Comparison of ENCODE assay signal across 1 mouse cellular context in the genomic region with DNA sequence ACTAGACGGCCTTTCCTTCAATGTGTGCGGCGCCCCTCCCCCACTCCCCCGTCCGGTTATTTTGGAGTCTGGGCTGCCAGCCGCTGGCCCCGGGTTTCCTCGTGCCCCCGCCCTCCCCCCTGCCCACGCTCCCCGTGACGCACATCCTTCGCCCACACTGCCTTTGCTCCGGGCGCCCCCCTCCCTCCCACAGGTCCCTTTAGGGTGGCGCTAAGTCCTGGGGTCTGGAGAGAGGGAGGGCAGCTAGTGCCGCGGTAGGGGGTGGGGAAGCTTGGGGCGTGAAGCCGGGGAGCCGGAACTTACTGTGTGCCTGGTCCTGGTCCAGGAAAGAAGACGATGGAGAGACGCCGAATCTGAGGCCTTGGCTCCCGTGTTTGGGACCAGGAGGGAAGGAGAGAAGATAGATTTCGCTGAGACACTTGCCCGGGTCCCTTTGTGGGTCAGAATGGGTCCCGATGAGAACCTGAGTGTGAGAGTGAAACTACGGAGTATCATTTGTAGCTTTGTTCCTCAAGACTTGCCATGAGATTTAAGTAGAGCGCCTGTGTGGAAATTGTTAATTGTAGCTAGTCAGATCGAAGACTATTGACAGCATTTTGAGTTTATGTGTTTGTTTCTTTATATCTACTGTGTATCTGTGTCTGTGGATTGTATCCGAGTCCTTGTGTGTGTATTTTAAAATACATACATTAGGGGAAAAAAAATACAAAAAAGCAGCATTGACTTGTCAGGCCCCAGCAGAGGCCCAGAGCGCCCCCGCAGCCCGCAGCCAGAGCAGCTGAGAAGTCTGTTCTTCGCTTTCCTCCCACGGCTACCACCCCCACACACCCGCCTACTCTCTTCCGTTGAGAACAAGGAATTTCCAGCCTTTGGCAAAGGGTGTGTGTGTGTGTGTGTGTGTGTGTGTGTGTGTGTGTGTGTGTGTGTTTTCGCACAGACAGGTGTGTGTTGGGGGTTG.
TF ChIP-seq lines count a peak whose summit lies in the region.

A gene (minus strand): TSS at position 476 of the 958 bp plus-strand sequence.

TF ChIP-seq in CH12.LX, 34 proteins besides CTCF, POLR2A, EP300 and RAD21 (continued from another document):
- peak; percentile 52; the same call in 1 of the 2 replicates for TF ChIP-seq MXI1 (IDR thresholded peaks at IDR 0.05; ENCODE audit: low read depth, low read length)
- no peak for TF ChIP-seq RCOR1 (conservative IDR thresholded peaks at IDR 0.05; ENCODE audit: low read depth, low read length)
- TF ChIP-seq ZNF384 (IDR thresholded peaks at IDR 0.05; ENCODE audit: low read depth, low read length), result peak; percentile 70; the same call in 1 of the 2 replicates
- TF ChIP-seq SIN3A (IDR thresholded peaks at IDR 0.05; ENCODE audit: low read length), result no peak
- TF ChIP-seq KAT2A (IDR thresholded peaks at IDR 0.05; ENCODE audit: insufficient replicate concordance, low read length), result 0 out of 2 replicates have a peak, but pooled peaks have one; percentile 27
- TF ChIP-seq GABPA (IDR thresholded peaks at IDR 0.05; ENCODE audit: insufficient replicate concordance, low read depth, low read length), result no peak
- TF ChIP-seq ELF1 (IDR thresholded peaks at IDR 0.05; ENCODE audit: low read depth, low read length), result peak; percentile 45
- no peak for TF ChIP-seq MAFK (IDR thresholded peaks at IDR 0.05; ENCODE audit: insufficient replicate concordance, low read length)
- TF ChIP-seq TCF12 (IDR thresholded peaks at IDR 0.05; ENCODE audit: low read depth, low read length), result peak; percentile 50; the same call in 1 of the 2 replicates
- peak; percentile 85; the same call in 1 of the 2 replicates for TF ChIP-seq CHD2 (IDR thresholded peaks at IDR 0.05; ENCODE audit: low read length)
- TF ChIP-seq MAX (IDR thresholded peaks at IDR 0.05; ENCODE audit: low read length), result 0 out of 2 replicates have a peak, but pooled peaks have one; percentile 23
- TF ChIP-seq IRF4 (IDR thresholded peaks at IDR 0.05; ENCODE audit: low read depth, low read length), result peak; percentile 59
